Mouse (Mus musculus) retina, postnatal 1 day (tissue): ENCODE measurements around the gene Iqcn.

Source experiments
- DNase-seq: peaks from one replicate; pipeline ENCODE4 v3.0.0-alpha.2; 2012

Iqcn gene

GRCm38 (mm10) chr8:70701048-70701981, 1.9 kb upstream of the Iqcn start:
- peak; percentile 53 for DNase-seq

- peak; percentile 18 for DNase-seq
Measured at GRCm38 (mm10) chr8:70701982-70702841, 1.0 kb upstream of the Iqcn start.

GRCm38 (mm10) chr8:70702842-70703182, 445 bp upstream of the Iqcn start:
- DNase-seq: no peak

GRCm38 (mm10) chr8:70708281-70708680, 5.0 kb downstream of the Iqcn start:
- DNase-seq: no peak

GRCm38 (mm10) chr8:70709794-70710193, 6.5 kb downstream of the Iqcn start:
- DNase-seq: no peak

GRCm38 (mm10) chr8:70710296-70710695, 7.0 kb downstream of the Iqcn start:
- DNase-seq: no peak

GRCm38 (mm10) chr8:70711041-70711440, 7.8 kb downstream of the Iqcn start:
- no peak for DNase-seq

- no peak for DNase-seq
Measured at GRCm38 (mm10) chr8:70713991-70714390, 10.7 kb downstream of the Iqcn start.

- DNase-seq: no peak
Measured at GRCm38 (mm10) chr8:70715086-70715485, 11.8 kb downstream of the Iqcn start.

- DNase-seq: no peak
Measured at GRCm38 (mm10) chr8:70716521-70717400, 13.5 kb downstream of the Iqcn start.

- DNase-seq: peak; percentile 55
Measured at GRCm38 (mm10) chr8:70718297-70718696, 15.0 kb downstream of the Iqcn start, which contains the start of gene Gm3336. Gm3336 (plus strand) TSS chr8:70718543.

GRCm38 (mm10) chr8:70719796-70720270, 16.6 kb downstream of the Iqcn start:
- no peak for DNase-seq

GRCm38 (mm10) chr8:70720739-70721138, 17.5 kb downstream of the Iqcn start:
- DNase-seq: peak; percentile 84

GRCm38 (mm10) chr8:70721601-70722000, 18.3 kb downstream of the Iqcn start:
- DNase-seq: no peak

GRCm38 (mm10) chr8:70723486-70724210, 20.4 kb downstream of the Iqcn start, which contains the start of gene Pde4c:
Pde4c (plus strand) TSS chr8:70723720.
- DNase-seq: no peak

GRCm38 (mm10) chr8:70724216-70724615, 21.0 kb downstream of the Iqcn start:
- no peak for DNase-seq

GRCm38 (mm10) chr8:70725792-70726447, 22.7 kb downstream of the Iqcn start:
- no peak for DNase-seq

- DNase-seq: no peak
Measured at GRCm38 (mm10) chr8:70726721-70727120, 23.5 kb downstream of the Iqcn start.

GRCm38 (mm10) chr8:70729808-70730475, 26.7 kb downstream of the Iqcn start:
- DNase-seq: peak; percentile 56

- DNase-seq: no peak
Measured at GRCm38 (mm10) chr8:70730956-70731355, 27.7 kb downstream of the Iqcn start.

- no peak for DNase-seq
Measured at GRCm38 (mm10) chr8:70737705-70738104, 34.4 kb downstream of the Iqcn start.
